Mouse (Mus musculus): Measurements from ENCODE around the gene Nbl1. TPM values are rescaled to one million over a fixed set of nuclear protein-coding genes. Genes with fewer than 3 reads are reported as not detected.

The Nbl1 gene
- total and polyA plus RNA-seq, 3 experiments, result 0.89 to 2.0 (median 1.5) TPM

DNA sequence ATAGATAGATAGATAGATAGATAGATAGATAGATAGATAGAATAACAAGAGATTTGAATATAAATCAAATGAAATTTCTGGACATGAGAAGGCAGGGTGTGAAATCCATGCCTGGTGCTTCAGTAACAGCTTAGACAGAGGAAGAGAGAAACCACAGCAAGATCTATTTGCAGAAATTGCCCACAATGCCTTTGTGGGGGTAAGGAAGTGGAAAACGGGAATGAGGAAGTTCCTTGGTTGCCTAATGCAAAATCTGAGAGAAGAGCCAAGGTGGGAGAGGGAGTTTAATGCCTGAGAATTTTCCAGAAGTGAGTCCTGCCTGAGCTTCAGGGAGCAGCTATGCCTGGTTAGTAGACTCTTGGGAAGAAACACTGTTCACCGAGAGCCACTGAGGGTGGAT is 49.2 kb downstream of the Nbl1 start:
- H3K36me3 ChIP-seq (replicated peaks in 1 of 2; ENCODE audit: control insufficient read depth in 1 of 2, insufficient read depth in 1 of 2, low read length in 1 of 2), result peaks cover 0 to 53% of the 10 kb centered on the region in 2 experiments
- dilution Hi-C loops (cut with MboI; ENCODE audit: extremely low pct_ligation_motif_present, extremely low pct_unique_long_range_greater_than_20kb, low sequenced_read_pairs) (no loop called here), in situ Hi-C loops (cut with MboI; ENCODE audit: low pct_ligation_motif_present, low pct_unique_long_range_greater_than_20kb, low sequenced_read_pairs) (no loop called here)
- H3K9ac ChIP-seq (ENCODE audit: insufficient read depth, low read depth), result no peak overlapping the region
- no peak overlapping the region for H3K4me3 ChIP-seq (replicated peaks in 1 of 3; ENCODE audit: low read depth in 2 of 3, low read length in 2 of 3, poor library complexity in 1 of 3)
- no peaks in the 10 kb centered on the region for H3K27me3 ChIP-seq (replicated peaks)
- H3K4me2 ChIP-seq (ENCODE audit: insufficient read depth, low read depth, poor library complexity, severe bottlenecking), result no peak overlapping the region
- peaks cover 9% of the 10 kb centered on the region for H3K9me3 ChIP-seq (replicated peaks; ENCODE audit: low read length)
- no peak for DNase-seq (ENCODE audit: extremely low read depth)
- TF ChIP-seq MAFK (IDR thresholded peaks at IDR 0.05; ENCODE audit: insufficient replicate concordance, low read length), result no peak
- TF ChIP-seq CHD1 (IDR thresholded peaks at IDR 0.05; ENCODE audit: low read depth, low read length), result no peak
- no peak for TF ChIP-seq KAT2A (IDR thresholded peaks at IDR 0.05; ENCODE audit: insufficient replicate concordance, low read length)
- TF ChIP-seq MAX (IDR thresholded peaks at IDR 0.05; ENCODE audit: low read length), result no peak
- TF ChIP-seq ETS1 (conservative IDR thresholded peaks at IDR 0.05; ENCODE audit: low read depth, low read length), result no peak
- TF ChIP-seq POLR2AphosphoS2 (IDR thresholded peaks at IDR 0.05; ENCODE audit: low read depth, low read length), result no peak
- no peak for TF ChIP-seq BHLHE40 (IDR thresholded peaks at IDR 0.05; ENCODE audit: low read depth, low read length)
- TF ChIP-seq EP300 (IDR thresholded peaks at IDR 0.05; ENCODE audit: low read length), result no peak
- TF ChIP-seq USF2 (conservative IDR thresholded peaks at IDR 0.05; ENCODE audit: low read depth, low read length), result no peak
- no peak for TF ChIP-seq MEF2A (IDR thresholded peaks at IDR 0.05; ENCODE audit: borderline replicate concordance, low read depth, low read length)
- TF ChIP-seq ZKSCAN1 (IDR thresholded peaks at IDR 0.05; ENCODE audit: borderline replicate concordance, low read depth, low read length), result no peak
- TF ChIP-seq GABPA (IDR thresholded peaks at IDR 0.05; ENCODE audit: insufficient replicate concordance, low read depth, low read length), result no peak
- TF ChIP-seq PAX5 (IDR thresholded peaks at IDR 0.05; ENCODE audit: low read length), result no peak
- no peak for TF ChIP-seq NELFE (IDR thresholded peaks at IDR 0.05; ENCODE audit: low read depth, low read length)
- TF ChIP-seq CHD2 (IDR thresholded peaks at IDR 0.05; ENCODE audit: low read length), result no peak
- no peak for TF ChIP-seq JUN (IDR thresholded peaks at IDR 0.05; ENCODE audit: insufficient read depth, low read depth, low read length)
- TF ChIP-seq TBP (conservative IDR thresholded peaks at IDR 0.05; ENCODE audit: low read depth, low read length), result no peak
- no peak for TF ChIP-seq SMC3 (IDR thresholded peaks at IDR 0.05; ENCODE audit: low read depth, low read length)
- no peak for TF ChIP-seq RAD21 (IDR thresholded peaks at IDR 0.05; ENCODE audit: low read depth, low read length)
- TF ChIP-seq CTCF (conservative IDR thresholded peaks at IDR 0.05 in 1 of 2, IDR thresholded peaks at IDR 0.05 in 1 of 2; ENCODE audit: low read depth in 2 of 2, low read length in 2 of 2), result no peak
- no peaks in the 10 kb centered on the region for H3K79me2 ChIP-seq (replicated peaks; ENCODE audit: control insufficient read depth, extremely low read depth, insufficient read depth, poor library complexity, severe bottlenecking)
- H3K27ac ChIP-seq (ENCODE audit: insufficient read depth, low read depth), result no peak overlapping the region
- H3K4me1 ChIP-seq (ENCODE audit: control insufficient read depth in 1 of 2, insufficient read depth in 2 of 2), result peaks cover 0 to 7% of the 10 kb centered on the region in 2 experiments; a peak in 1 of 4 replicates

DNA sequence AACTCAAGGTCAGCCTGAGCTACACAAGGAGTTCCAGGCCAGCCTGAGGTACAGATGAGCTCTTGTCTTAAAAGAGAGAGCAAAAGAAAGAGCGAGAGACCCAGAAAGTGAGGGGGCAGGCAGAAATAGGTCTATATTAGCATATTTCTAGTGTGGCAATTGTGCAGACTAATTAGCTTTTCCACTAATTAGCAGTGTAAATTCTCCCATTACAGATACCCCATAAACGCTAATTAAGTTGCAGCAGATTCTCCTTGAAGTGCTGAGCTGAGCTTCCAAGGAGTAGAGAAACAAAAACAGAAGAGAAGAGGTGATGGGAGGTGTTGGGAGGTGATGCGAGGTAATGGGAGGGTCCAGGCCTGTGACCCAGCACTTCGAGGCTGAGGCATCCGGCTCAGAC is 50.2 kb downstream of the Nbl1 start:
- in situ Hi-C loops (cut with MboI; ENCODE audit: low pct_ligation_motif_present, low pct_unique_long_range_greater_than_20kb, low sequenced_read_pairs) (no loop called here), dilution Hi-C loops (cut with MboI; ENCODE audit: extremely low pct_ligation_motif_present, extremely low pct_unique_long_range_greater_than_20kb, low sequenced_read_pairs) (no loop called here)
- Histone ChIP-seq H3K4me2 (ENCODE audit: insufficient read depth, low read depth, poor library complexity, severe bottlenecking) (no peak overlapping the region), H3K79me2 (replicated peaks; ENCODE audit: control insufficient read depth, extremely low read depth, insufficient read depth, poor library complexity, severe bottlenecking) (no peaks in the 10 kb centered on the region), H3K9me3 (replicated peaks; ENCODE audit: low read length) (peaks cover 9% of the 10 kb centered on the region), H3K9ac (ENCODE audit: insufficient read depth, low read depth) (no peak overlapping the region), H3K27me3 (replicated peaks) (no peaks in the 10 kb centered on the region), H3K36me3 (replicated peaks in 1 of 2; ENCODE audit: control insufficient read depth in 1 of 2, insufficient read depth in 1 of 2, low read length in 1 of 2) (peaks cover 0 to 51% of the 10 kb centered on the region in 2 experiments), H3K4me3 (replicated peaks in 1 of 3; ENCODE audit: low read depth in 2 of 3, low read length in 2 of 3, poor library complexity in 1 of 3) (no peak overlapping the region), H3K4me1 (ENCODE audit: control insufficient read depth in 1 of 2, insufficient read depth in 2 of 2) (peaks cover 0 to 7% of the 10 kb centered on the region in 2 experiments; a peak in 1 of 4 replicates), H3K27ac (ENCODE audit: insufficient read depth, low read depth) (no peak overlapping the region)
- DNase-seq (ENCODE audit: extremely low read depth), result no peak
- TF ChIP-seq IRF4 (IDR thresholded peaks at IDR 0.05; ENCODE audit: low read depth, low read length) (no peak), CTCF (conservative IDR thresholded peaks at IDR 0.05 in 1 of 2, IDR thresholded peaks at IDR 0.05 in 1 of 2; ENCODE audit: low read depth in 2 of 2, low read length in 2 of 2) (no peak), E2F4 (IDR thresholded peaks at IDR 0.05; ENCODE audit: insufficient replicate concordance, low read depth, low read length) (no peak), CHD1 (IDR thresholded peaks at IDR 0.05; ENCODE audit: low read depth, low read length) (no peak), MAFK (IDR thresholded peaks at IDR 0.05; ENCODE audit: insufficient replicate concordance, low read length) (no peak), EP300 (IDR thresholded peaks at IDR 0.05; ENCODE audit: low read length) (no peak), USF1 (IDR thresholded peaks at IDR 0.05; ENCODE audit: low read depth, low read length) (no peak), JUND (conservative IDR thresholded peaks at IDR 0.05; ENCODE audit: low read depth, low read length) (no peak), KAT2A (IDR thresholded peaks at IDR 0.05; ENCODE audit: insufficient replicate concordance, low read length) (no peak), SIN3A (IDR thresholded peaks at IDR 0.05; ENCODE audit: low read length) (no peak)
